ENCODE assay signal across 28 mouse cellular contexts in the genomic region with DNA sequence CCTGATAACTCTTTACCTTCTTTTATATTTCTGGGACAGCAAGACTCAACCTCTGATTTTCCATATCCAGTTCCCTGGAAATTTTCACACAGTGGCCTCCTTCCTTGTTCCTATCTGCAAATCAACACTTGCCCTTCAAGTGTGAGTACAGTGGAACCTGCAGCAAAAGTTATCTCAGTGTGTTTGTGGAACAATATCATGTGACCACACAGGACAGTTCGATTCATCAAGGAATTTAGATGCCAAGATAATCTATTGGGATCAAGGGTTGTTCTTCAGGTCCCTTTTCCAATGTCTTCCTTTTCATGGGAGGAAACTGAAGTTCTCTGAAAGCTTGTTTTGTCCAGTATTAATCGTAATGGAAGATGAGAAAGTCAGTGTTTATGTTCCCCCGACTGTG.
"Had no signal": no experiment of that assay in that cellular context is flagged by ENCODE, and none has a peak within 500 bp of the region (broad histone marks: within the 10 kb centered on the region; RNA-seq: fewer than 3 reads in every experiment).

No protein-coding gene starts in this region.

- H3K9me3 ChIP-seq: embryonic facial prominence, embryonic 10.5 days; embryonic facial prominence, embryonic 12.5 days; embryonic facial prominence, embryonic 13.5 days; embryonic facial prominence, embryonic 15.5 days; forebrain, embryonic 10.5 days; forebrain, embryonic 12.5 days; forebrain, embryonic 13.5 days; forebrain, embryonic 15.5 days had no signal

- H3K4me3 ChIP-seq: embryonic facial prominence, embryonic 10.5 days; embryonic facial prominence, embryonic 12.5 days; embryonic facial prominence, embryonic 13.5 days; embryonic facial prominence, embryonic 15.5 days; erythroblast, embryonic 14.5 days; forebrain, embryonic 10.5 days; forebrain, embryonic 12.5 days; forebrain, embryonic 13.5 days; forebrain, embryonic 15.5 days; gastrocnemius, adult 2 months had no signal

- H3K4me1 ChIP-seq: embryonic facial prominence, embryonic 12.5 days; embryonic facial prominence, embryonic 13.5 days; embryonic facial prominence, embryonic 15.5 days had no signal

- H3K27me3 ChIP-seq: embryonic facial prominence, embryonic 12.5 days; embryonic facial prominence, embryonic 13.5 days; embryonic facial prominence, embryonic 15.5 days; forebrain, embryonic 12.5 days; forebrain, embryonic 13.5 days; forebrain, embryonic 15.5 days had no signal

- H3K36me3 ChIP-seq: embryonic facial prominence, embryonic 10.5 days; embryonic facial prominence, embryonic 12.5 days; embryonic facial prominence, embryonic 13.5 days; embryonic facial prominence, embryonic 15.5 days; forebrain, embryonic 10.5 days; forebrain, embryonic 12.5 days; forebrain, embryonic 15.5 days had no signal

- H3K27ac ChIP-seq: embryonic facial prominence, embryonic 10.5 days; embryonic facial prominence, embryonic 12.5 days; embryonic facial prominence, embryonic 13.5 days; embryonic facial prominence, embryonic 15.5 days; forebrain, embryonic 10.5 days; forebrain, embryonic 12.5 days; forebrain, embryonic 13.5 days; forebrain, embryonic 15.5 days; gastrocnemius, adult 2 months had no signal

- ATAC-seq: forebrain, embryonic 13.5 days; forebrain, embryonic 14.5 days; forebrain, embryonic 15.5 days; forebrain, embryonic 16.5 days; forebrain, postnatal 0 days had no signal

- DNase-seq: cerebellum, adult 18-20 months; cerebellum, adult 2 months; cerebellum, adult 8-10 months; cerebellum, adult 9-10 months; cerebellum, adult 9-11 months; cerebellum, postnatal 10 days; cerebellum, postnatal 14 days; cerebellum, postnatal 25 days; cerebellum, postnatal 36 days; embryo, embryonic 11 days; forebrain, postnatal 0 days; gastrocnemius, adult 2 months; gastrocnemius, postnatal 10 days; gastrocnemius, postnatal 14 days; gastrocnemius, postnatal 25 days; gastrocnemius, postnatal 36 days; heart, adult 18-20 months had no signal

- H3K9ac ChIP-seq: embryonic facial prominence, embryonic 12.5 days; embryonic facial prominence, embryonic 13.5 days; embryonic facial prominence, embryonic 15.5 days; forebrain, embryonic 12.5 days; forebrain, embryonic 13.5 days; forebrain, embryonic 15.5 days; forebrain, postnatal 0 days had no signal

- H3K4me2 ChIP-seq: embryonic facial prominence, embryonic 12.5 days; embryonic facial prominence, embryonic 13.5 days; embryonic facial prominence, embryonic 15.5 days; forebrain, embryonic 12.5 days; forebrain, embryonic 13.5 days; forebrain, embryonic 15.5 days had no signal
